Mouse (Mus musculus): ENCODE data around the gene Dpp7.

Dpp7 gene

GRCm38 (mm10) chr2:25365091-25365761 is 9.1 kb upstream of the Dpp7 start, which contains the start of gene Uap1l1:
Gene Uap1l1, minus strand, starts transcription at chr2:25365682.
- DNase-seq (ENCODE audit: low read depth) = peak; percentile 97

GRCm38 (mm10) chr2:25364761-25365090 is 8.6 kb upstream of the Dpp7 start:
- no peak for DNase-seq (ENCODE audit: low read depth)

- DNase-seq (ENCODE audit: low read depth) = no peak
Observed at GRCm38 (mm10) chr2:25364313-25364712, 8.2 kb upstream of the Dpp7 start.

- DNase-seq (ENCODE audit: low read depth) = peak; percentile 62
Observed at GRCm38 (mm10) chr2:25363478-25364178, 7.5 kb upstream of the Dpp7 start.

- DNase-seq (ENCODE audit: low read depth) = no peak
Observed at GRCm38 (mm10) chr2:25359848-25360247, 3.7 kb upstream of the Dpp7 start.

- DNase-seq (ENCODE audit: low read depth) = no peak
Observed at GRCm38 (mm10) chr2:25355419-25356066, 616 bp downstream of the Dpp7 start.

GRCm38 (mm10) chr2:25354211-25354610 is 1.9 kb downstream of the Dpp7 start:
- DNase-seq (ENCODE audit: low read depth) = no peak

- no peak for DNase-seq (ENCODE audit: low read depth)
Observed at GRCm38 (mm10) chr2:25350701-25351100, 5.5 kb downstream of the Dpp7 start.

GRCm38 (mm10) chr2:25349499-25349898 is 6.7 kb downstream of the Dpp7 start:
- DNase-seq (ENCODE audit: low read depth) = no peak

- no peak for DNase-seq (ENCODE audit: low read depth)
Observed at GRCm38 (mm10) chr2:25348162-25348561, 8.0 kb downstream of the Dpp7 start.

- DNase-seq (ENCODE audit: low read depth) = no peak
Observed at GRCm38 (mm10) chr2:25338303-25338702, 17.9 kb downstream of the Dpp7 start.

GRCm38 (mm10) chr2:25333569-25333968 is 22.6 kb downstream of the Dpp7 start:
- DNase-seq (ENCODE audit: low read depth) = no peak

- DNase-seq (ENCODE audit: low read depth) = peak; percentile 100
Observed at GRCm38 (mm10) chr2:25332286-25333160, 23.6 kb downstream of the Dpp7 start, which contains the start of gene Man1b1. Gene Man1b1, plus strand, starts transcription at chr2:25332338.

- DNase-seq (ENCODE audit: low read depth) = peak; percentile 37
Observed at GRCm38 (mm10) chr2:25331470-25331869, 24.7 kb downstream of the Dpp7 start.

GRCm38 (mm10) chr2:25328440-25328839 is 27.7 kb downstream of the Dpp7 start:
- peak; percentile 75 for DNase-seq (ENCODE audit: low read depth)

GRCm38 (mm10) chr2:25326036-25326435 is 30.1 kb downstream of the Dpp7 start:
- DNase-seq (ENCODE audit: low read depth) = no peak

GRCm38 (mm10) chr2:25320084-25320483 is 36.1 kb downstream of the Dpp7 start:
- DNase-seq (ENCODE audit: low read depth) = no peak

- DNase-seq (ENCODE audit: low read depth) = no peak
Observed at GRCm38 (mm10) chr2:25318971-25319773, 37.0 kb downstream of the Dpp7 start, which contains the start of gene Grin1. Gene Grin1, minus strand, starts transcription at chr2:25319187.

- DNase-seq (ENCODE audit: low read depth) = no peak
Observed at GRCm38 (mm10) chr2:25318119-25318966, 37.8 kb downstream of the Dpp7 start.

- no peak for DNase-seq (ENCODE audit: low read depth)
Observed at GRCm38 (mm10) chr2:25311491-25311891, 44.7 kb downstream of the Dpp7 start.

All from NIH3T3 (cell line).